Mouse (Mus musculus) left cerebral cortex, adult 18-20 months (tissue): ENCODE measurements around the gene Kcnj9. TPM values are rescaled to one million over a fixed set of nuclear protein-coding genes. Genes with fewer than 3 reads are reported as not detected.

Source experiments
- DNase-seq, 2 experiments: peaks; one replicate each; pipeline ENCODE4 v3.0.0; 2021 to 2022; ENCODE audit warnings: low spot score in 2 of 2, mixed read lengths in 1 of 2
- total RNA-seq, 2 experiments: library from RNA; stranded (reverse); gene quantifications; 2 replicates each; pipeline ENCODE4 v1.2.3; 2021

Kcnj9 gene
- total RNA-seq, 2 experiments from 2014 or later, result 132 to 133 TPM

GRCm38 (mm10) chr1:172296816-172297510 is 32.2 kb downstream of the Kcnj9 start:
- no peak for DNase-seq

GRCm38 (mm10) chr1:172295751-172296197 is 33.3 kb downstream of the Kcnj9 start:
- DNase-seq, result no peak

- DNase-seq, result no peak
Measured at GRCm38 (mm10) chr1:172293449-172293848, 35.7 kb downstream of the Kcnj9 start.

- DNase-seq, result no peak
Measured at GRCm38 (mm10) chr1:172292880-172293279, 36.2 kb downstream of the Kcnj9 start.

- DNase-seq, result no peak
Measured at GRCm38 (mm10) chr1:172289617-172289946, 39.5 kb downstream of the Kcnj9 start.

GRCm38 (mm10) chr1:172288900-172289616 is 40.1 kb downstream of the Kcnj9 start:
- DNase-seq, result no peak

- DNase-seq, result no peak
Measured at GRCm38 (mm10) chr1:172286740-172287139, 42.4 kb downstream of the Kcnj9 start.

- DNase-seq, result no peak
Measured at GRCm38 (mm10) chr1:172284221-172284620, 44.9 kb downstream of the Kcnj9 start.

GRCm38 (mm10) chr1:172283073-172283472 is 46.0 kb downstream of the Kcnj9 start:
- no peak for DNase-seq

GRCm38 (mm10) chr1:172281522-172282254 is 47.4 kb downstream of the Kcnj9 start:
- no peak for DNase-seq

- no peak for DNase-seq
Measured at GRCm38 (mm10) chr1:172279768-172280509, 49.2 kb downstream of the Kcnj9 start.

- DNase-seq, result no peak
Measured at GRCm38 (mm10) chr1:172278328-172278727, 50.8 kb downstream of the Kcnj9 start.

- DNase-seq, result no peak
Measured at GRCm38 (mm10) chr1:172277172-172277571, 51.9 kb downstream of the Kcnj9 start.

- DNase-seq, result no peak
Measured at GRCm38 (mm10) chr1:172274547-172274946, 54.6 kb downstream of the Kcnj9 start.

GRCm38 (mm10) chr1:172274116-172274515 is 55.0 kb downstream of the Kcnj9 start:
- DNase-seq, result no peak

GRCm38 (mm10) chr1:172273386-172273785 is 55.7 kb downstream of the Kcnj9 start:
- no peak for DNase-seq

- no peak for DNase-seq
Measured at GRCm38 (mm10) chr1:172271765-172272164, 57.4 kb downstream of the Kcnj9 start.

GRCm38 (mm10) chr1:172271208-172271607 is 57.9 kb downstream of the Kcnj9 start:
- no peak for DNase-seq
